Mouse (Mus musculus): ENCODE measurements at regions not wholly inside any gene's neighbourhood (a gene's known extent, or its start where the extent isn't known, plus 50 kb on each side); places are given as distances from the start of the nearest gene placed in this dataset.
"Not testable (repeated sequence)": the region's sequence is repeated elsewhere in the genome, so short reads cannot be mapped to it uniquely, and the experiment has no call there.

GRCm38 (mm10) chr19:19347017-19347416 lies 236.0 kb upstream of the Rorb start:
- DNase-seq (ENCODE audit: low read depth, low spot score), result no peak

- no peak for DNase-seq (ENCODE audit: low read depth, low spot score)
These were observed 233.4 kb upstream of the Rorb start for GRCm38 (mm10) chr19:19344426-19344811.

DNA sequence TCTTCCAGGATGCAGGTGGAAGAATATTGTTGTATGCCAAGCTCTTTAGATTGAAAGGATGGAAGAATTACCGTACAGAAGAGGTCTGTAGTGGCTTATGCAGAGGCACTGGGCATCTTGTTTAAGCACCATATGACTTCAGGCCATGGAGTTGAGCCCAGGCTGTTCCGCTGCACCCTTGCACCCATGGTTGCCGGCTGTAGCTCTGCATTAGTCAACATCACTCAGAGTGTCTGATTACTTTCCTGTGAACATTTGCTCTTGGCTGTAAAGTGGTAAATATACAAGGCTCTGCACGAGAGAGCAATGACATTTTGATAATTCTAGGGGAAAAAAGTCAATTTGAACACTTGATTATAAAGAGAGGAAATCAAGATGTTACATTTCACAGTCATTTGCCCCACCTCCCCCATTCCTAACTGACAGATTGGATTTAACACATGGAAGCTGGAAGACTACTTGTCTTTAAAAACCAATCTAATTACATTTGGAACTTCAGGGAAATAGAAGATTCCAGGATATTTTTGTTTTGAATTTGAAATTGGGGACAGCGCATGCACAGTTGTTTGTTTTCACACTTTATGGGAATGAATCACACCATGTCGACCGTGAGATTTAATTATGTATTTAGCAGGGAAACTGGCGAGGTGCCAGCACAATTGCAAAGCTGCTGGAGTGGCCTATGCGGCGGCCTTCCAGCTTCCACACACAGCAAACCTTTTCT lies 232.9 kb upstream of the Rorb start:
- no peak for DNase-seq (ENCODE audit: low read depth, low spot score)

DNA sequence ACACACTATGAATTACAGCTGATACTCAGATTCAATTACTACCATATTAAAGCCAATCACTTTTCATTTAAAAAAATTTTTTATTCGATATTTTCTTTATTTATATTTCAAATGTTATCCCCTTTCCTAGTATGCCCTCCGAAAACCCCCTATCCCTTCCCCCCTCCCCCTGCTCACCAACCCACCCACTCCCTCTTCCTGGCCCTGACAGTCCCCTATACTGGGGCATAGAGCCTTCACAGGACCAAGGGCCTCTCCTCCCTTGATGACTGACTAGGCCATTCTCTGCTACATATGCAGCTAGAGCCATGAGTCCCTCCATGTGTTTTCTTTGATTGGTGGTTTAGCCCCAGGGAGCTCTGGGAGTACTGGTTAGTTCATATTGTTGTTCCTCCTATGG lies 196.1 kb upstream of the Rorb start:
- not testable (repeated sequence) for DNase-seq (ENCODE audit: low read depth, low spot score)

GRCm38 (mm10) chr19:19306476-19307131 lies 195.6 kb upstream of the Rorb start:
- no peak for DNase-seq (ENCODE audit: low read depth, low spot score)

DNA sequence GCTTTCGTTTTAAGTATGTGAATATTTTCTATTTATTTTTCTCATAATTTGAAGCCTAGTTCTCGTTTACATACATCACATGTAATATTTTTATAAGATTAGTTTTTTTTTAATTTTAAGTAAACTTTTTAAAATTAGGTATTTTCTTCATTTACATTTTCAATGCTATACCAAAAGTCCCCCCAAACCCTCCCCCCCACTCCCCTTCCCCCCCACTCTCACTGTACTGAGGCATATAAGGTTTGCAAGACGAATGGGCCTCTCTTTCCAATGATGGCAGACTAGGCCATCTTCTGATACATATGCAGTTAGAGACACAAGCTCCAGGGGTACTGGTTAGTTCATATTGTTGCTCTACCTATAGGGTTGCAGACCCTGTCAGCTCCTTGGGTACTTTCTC lies 174.9 kb upstream of the Rorb start:
- DNase-seq (ENCODE audit: low read depth, low spot score), result not testable (repeated sequence)

GRCm38 (mm10) chr19:19246837-19247560 lies 136.0 kb upstream of the Rorb start:
- DNase-seq (ENCODE audit: low read depth, low spot score), result no peak

DNA sequence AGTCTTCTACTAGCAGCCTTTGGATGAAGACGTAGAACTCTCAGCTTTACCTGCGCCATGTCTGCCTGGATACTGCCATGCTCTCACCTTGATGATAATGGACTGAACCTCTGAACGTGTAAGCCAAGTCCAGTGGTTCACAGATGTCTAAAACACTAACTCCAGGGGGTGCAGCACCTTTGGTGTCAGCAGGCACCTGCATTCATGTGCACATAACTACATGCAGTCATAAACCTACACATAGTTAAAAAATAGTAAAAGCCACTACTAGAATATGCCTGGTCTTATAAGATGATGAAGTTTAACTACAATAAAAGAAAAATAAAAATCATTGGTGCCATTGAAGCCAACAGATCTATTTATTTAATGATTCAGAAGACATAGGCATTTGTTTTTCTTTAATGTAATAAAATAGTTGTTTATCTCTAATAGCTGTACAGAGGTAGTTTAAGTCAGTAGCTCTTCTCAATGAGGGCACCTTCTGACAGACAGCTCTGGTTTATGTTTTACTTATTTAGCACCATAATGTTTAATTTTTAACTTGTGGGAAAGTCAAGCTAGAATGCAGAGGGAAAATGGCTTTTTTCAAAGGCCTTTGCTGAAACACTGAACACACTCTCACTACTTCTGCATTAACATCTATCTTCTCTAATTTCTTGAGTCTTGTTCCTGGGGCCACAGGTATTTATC lies 118.5 kb upstream of the Rorb start:
- DNase-seq (ENCODE audit: low read depth, low spot score), result no peak

DNA sequence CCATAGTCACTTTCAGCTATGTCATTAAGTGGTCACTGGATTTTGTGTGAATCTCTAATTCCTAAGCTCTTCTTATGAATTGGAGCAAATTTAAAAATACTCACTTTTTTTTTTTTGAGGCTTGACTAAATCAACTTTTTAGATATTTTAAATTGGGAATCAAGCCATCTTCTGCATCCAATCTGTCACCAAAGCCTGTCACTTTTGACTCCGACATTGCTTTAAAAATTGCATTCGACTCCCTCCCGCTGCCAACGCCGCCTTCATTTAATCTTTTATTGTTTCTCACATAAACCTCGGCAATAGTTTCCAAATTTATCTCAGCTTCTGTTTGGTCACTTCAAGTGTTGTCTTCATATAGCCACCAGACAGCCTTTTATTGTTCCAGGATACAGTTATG lies 109.8 kb upstream of the Rorb start:
- DNase-seq (ENCODE audit: low read depth, low spot score), result no peak

GRCm38 (mm10) chr19:19219352-19219751 lies 108.4 kb upstream of the Rorb start:
- peak; percentile 9 for DNase-seq (ENCODE audit: low read depth, low spot score)

DNA sequence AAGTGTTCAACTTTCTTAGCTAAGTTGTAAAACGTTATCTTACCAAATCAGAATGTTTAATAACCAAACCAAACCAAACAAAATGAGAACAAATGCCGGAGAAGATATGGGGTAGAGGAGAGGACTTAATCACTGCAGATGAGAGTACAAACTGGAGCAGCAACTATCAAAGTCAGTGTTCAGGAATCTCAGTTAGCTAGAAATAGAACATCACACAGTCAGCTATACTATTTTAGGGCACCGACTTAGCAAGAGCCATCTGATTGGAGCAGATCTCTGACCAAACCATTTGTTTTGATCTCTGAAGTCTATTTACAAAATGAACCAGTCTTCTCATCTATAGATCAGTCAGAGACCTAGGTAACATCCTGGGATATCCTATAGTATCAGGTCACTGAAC lies 107.7 kb upstream of the Rorb start:
- DNase-seq (ENCODE audit: low read depth, low spot score), result peak; percentile 57

DNA sequence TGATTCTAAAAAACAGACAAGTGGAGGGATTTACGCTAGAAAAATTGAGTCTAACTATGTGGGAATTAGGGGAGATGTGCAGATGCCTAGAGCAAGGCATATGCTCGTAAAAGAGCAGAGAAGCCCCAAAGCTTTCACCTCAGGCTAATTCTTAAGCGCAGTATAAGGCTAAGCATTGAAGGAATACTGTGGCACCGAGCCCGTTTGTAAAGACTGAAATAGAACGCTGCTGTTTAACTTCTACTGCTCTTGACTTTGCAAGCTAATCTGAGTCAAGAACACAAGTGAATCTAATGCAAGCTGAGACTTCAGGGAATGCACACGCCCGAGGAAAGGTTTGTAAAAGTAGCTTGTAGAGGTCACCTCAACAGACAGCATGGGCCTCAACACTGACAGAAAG lies 88.5 kb upstream of the Rorb start:
- no peak for DNase-seq (ENCODE audit: low read depth, low spot score)

GRCm38 (mm10) chr19:19198780-19199179 lies 87.8 kb upstream of the Rorb start:
- DNase-seq (ENCODE audit: low read depth, low spot score), result no peak

DNA sequence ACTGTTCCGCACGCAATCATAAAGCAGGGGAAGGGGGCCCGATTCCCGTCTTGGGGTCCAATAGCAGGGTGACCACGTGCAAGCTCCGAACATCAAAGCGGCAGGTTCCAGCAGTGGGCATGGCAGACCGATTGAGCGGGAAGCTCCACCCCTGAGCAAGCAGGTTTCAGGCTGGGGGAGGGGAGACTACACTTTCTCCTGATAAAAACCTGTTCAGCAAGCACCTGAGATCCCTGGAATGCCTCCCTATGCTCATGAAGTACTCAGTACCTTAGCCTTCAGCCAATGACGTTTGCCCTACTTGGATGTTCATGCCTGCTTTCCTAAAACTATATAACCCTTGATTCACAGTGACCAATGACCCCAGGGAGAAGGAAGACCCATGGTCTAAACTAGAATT lies 83.7 kb upstream of the Rorb start:
- no peak for DNase-seq (ENCODE audit: low read depth, low spot score)

DNA sequence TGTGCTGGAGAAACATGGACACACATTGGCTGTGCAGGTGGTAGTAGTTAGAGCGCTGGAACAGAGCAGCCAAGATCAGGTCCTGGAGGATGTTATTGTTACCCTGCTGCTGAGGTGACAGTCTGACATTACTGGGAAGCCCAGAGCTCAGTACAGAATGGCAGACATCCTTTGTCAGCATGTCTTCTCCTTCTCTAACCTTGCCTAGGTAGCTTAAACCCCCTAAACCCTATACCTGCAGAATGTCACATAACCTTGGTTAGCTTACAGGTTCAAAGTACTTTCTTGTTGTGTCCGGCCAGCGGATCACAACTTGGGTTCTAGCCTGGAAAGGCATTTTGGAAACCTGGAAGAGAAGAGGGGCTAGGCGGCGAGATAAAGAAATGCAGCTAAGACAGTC lies 83.3 kb upstream of the Rorb start:
- no peak for DNase-seq (ENCODE audit: low read depth, low spot score)

GRCm38 (mm10) chr19:19172767-19173166 lies 61.8 kb upstream of the Rorb start:
- no peak for DNase-seq (ENCODE audit: low read depth, low spot score)

GRCm38 (mm10) chr19:19170807-19171206 lies 59.8 kb upstream of the Rorb start:
- no peak for DNase-seq (ENCODE audit: low read depth, low spot score)
